Mouse (Mus musculus): ENCODE measurements around the gene Klrg2. TPM values are rescaled to one million over a fixed set of nuclear protein-coding genes. Genes with fewer than 3 reads are reported as not detected.

Gene Klrg2
- 1.5 TPM for polyA plus RNA-seq (2014; fragmentation: Illumina TruSeq; extraction: RNeasy Lipid Tissue Mini Kit (QIAGEN cat#74804); ENCODE audit: insufficient read depth, low read depth, low replicate concordance)

GRCm38 (mm10) chr6:38636852-38637618 is at the start of gene Klrg2:
Gene Klrg2 (minus strand): TSS chr6:38637242.

GRCm38 (mm10) chr6:38662714-38663615 is 25.9 kb upstream of the Klrg2 start, which contains the start of gene Clec2l:
Gene Clec2l (plus strand): TSS chr6:38663069.

Other genes with a start within 250 kb of the Klrg2 start
- gene Ubn2, start 203.3 kb downstream of the Klrg2 start, polyA plus RNA-seq (2014; fragmentation: Illumina TruSeq; extraction: RNeasy Lipid Tissue Mini Kit (QIAGEN cat#74804); ENCODE audit: insufficient read depth, low read depth, low replicate concordance): 3.5 TPM
- gene Fmc1, start 103.7 kb downstream of the Klrg2 start, polyA plus RNA-seq (2014; fragmentation: Illumina TruSeq; extraction: RNeasy Lipid Tissue Mini Kit (QIAGEN cat#74804); ENCODE audit: insufficient read depth, low read depth, low replicate concordance): 91.3 TPM
- 48.3 TPM for gene Luc7l2, start 85.9 kb downstream of the Klrg2 start, polyA plus RNA-seq (2014; fragmentation: Illumina TruSeq; extraction: RNeasy Lipid Tissue Mini Kit (QIAGEN cat#74804); ENCODE audit: insufficient read depth, low read depth, low replicate concordance)
- gene Clec2l, start 25.8 kb upstream of the Klrg2 start, polyA plus RNA-seq (2014; fragmentation: Illumina TruSeq; extraction: RNeasy Lipid Tissue Mini Kit (QIAGEN cat#74804); ENCODE audit: insufficient read depth, low read depth, low replicate concordance): not detected
- gene Tbxas1, start 238.2 kb upstream of the Klrg2 start, polyA plus RNA-seq (2014; fragmentation: Illumina TruSeq; extraction: RNeasy Lipid Tissue Mini Kit (QIAGEN cat#74804); ENCODE audit: insufficient read depth, low read depth, low replicate concordance): 7.7 TPM
- 3.2 TPM for gene Hipk2, start 238.9 kb upstream of the Klrg2 start, polyA plus RNA-seq (2014; fragmentation: Illumina TruSeq; extraction: RNeasy Lipid Tissue Mini Kit (QIAGEN cat#74804); ENCODE audit: insufficient read depth, low read depth, low replicate concordance)

Data from lung, adult 10 weeks (tissue).